Mouse (Mus musculus) hindbrain, embryonic 16.5 days (tissue): ENCODE data around the gene B4galnt1. TPM values are rescaled to one million over a fixed set of nuclear protein-coding genes. Genes with fewer than 3 reads are reported as not detected.

Experiments used
- ATAC-seq: fragments of 200-750 bp; cut with Nextera tagmentation; 2 replicates; pipeline ENCODE4 v1.8.0; 2017; ENCODE audit warnings: moderate TSS enrichment, moderate library complexity
- H3K27ac ChIP-seq: fragments of 300-500 bp; sonication (generic); 2 replicates; pipeline ENCODE4 v1.5.1; 2014; ENCODE audit warnings: low read depth, mild to moderate bottlenecking, control low read depth, low read length, moderate library complexity
- H3K27me3 ChIP-seq: fragments of 300-500 bp; sonication (generic); replicated peaks from 2 replicates; pipeline ENCODE4 v1.6.1; 2014; ENCODE audit warnings: low read length; ENCODE audit not compliant: control insufficient read depth, insufficient read depth
- H3K36me3 ChIP-seq: fragments of 300-500 bp; sonication (generic); 2 replicates; pipeline ENCODE4 v1.6.1; 2014; ENCODE audit warnings: mild to moderate bottlenecking, low read length, moderate library complexity, mixed read lengths; ENCODE audit not compliant: control insufficient read depth, insufficient read depth
- H3K4me1 ChIP-seq: fragments of 300-500 bp; sonication (generic); 2 replicates; pipeline ENCODE4 v1.6.1; 2014; ENCODE audit warnings: low read depth, low read length; ENCODE audit not compliant: control insufficient read depth, insufficient read depth
- H3K4me2 ChIP-seq: fragments of 300-500 bp; sonication (generic); 2 replicates; pipeline ENCODE4 v1.6.1; 2014; ENCODE audit warnings: mild to moderate bottlenecking, low read length, control low read depth, moderate library complexity
- H3K4me3 ChIP-seq: fragments of 300-500 bp; sonication (generic); 2 replicates; pipeline ENCODE4 v1.5.1; 2014; ENCODE audit warnings: mild to moderate bottlenecking, low read length, control low read depth, moderate library complexity
- H3K9ac ChIP-seq: fragments of 300-500 bp; sonication (generic); 2 replicates; pipeline ENCODE4 v1.6.1; 2014; ENCODE audit warnings: low read depth, mild to moderate bottlenecking, control low read depth, low read length, moderate library complexity
- H3K9me3 ChIP-seq: fragments of 300-500 bp; sonication (generic); 2 replicates; pipeline ENCODE4 v1.6.1; 2014; ENCODE audit warnings: mild to moderate bottlenecking, low read length, moderate library complexity; ENCODE audit not compliant: control insufficient read depth
- WGBS: fragments of 180-500 bp; shearing (Covaris S2); extraction: QIAGEN DNeasy Blood & Tissue Kit; methylation state at CpG from one replicate; pipeline ENCODE4 v1.1.7; 2014; 5-methylcytosine and 5-hydroxymethylcytosine counted together
- polyA plus RNA-seq: library from polyadenylated mRNA; unstranded; fragments of >200 nt; fragmentation: Nextera tagmentation; extraction: Ambion mirVana; gene quantifications from 2 replicates; pipeline ENCODE4 v1.2.1, GENCODE M21; 2015

The B4galnt1 gene
- polyA plus RNA-seq, 1 experiment from 2014 or later, result 59.0 TPM

GRCm38 (mm10) chr10:127171631-127172200 lies 6.7 kb downstream of the B4galnt1 start:
- no peaks in the 10 kb centered on the region for H3K36me3 ChIP-seq
- H3K4me1 ChIP-seq, result peaks cover 17% of the 10 kb centered on the region
- peaks cover 19% of the 10 kb centered on the region for H3K27me3 ChIP-seq
- H3K9ac ChIP-seq, result no peak overlapping the region
- H3K27ac ChIP-seq, result no peak overlapping the region
- WGBS, result 90% methylated on average over 15 of the region's 15 CpGs
- H3K4me3 ChIP-seq, result no peak overlapping the region
- no peak overlapping the region for H3K4me2 ChIP-seq
- no peak for ATAC-seq
- H3K9me3 ChIP-seq, result no peaks in the 10 kb centered on the region

- no peak overlapping the region for H3K4me2 ChIP-seq
- no peak for ATAC-seq
- H3K36me3 ChIP-seq, result no peaks in the 10 kb centered on the region
- no peaks in the 10 kb centered on the region for H3K9me3 ChIP-seq
- H3K27me3 ChIP-seq, result peaks cover 25% of the 10 kb centered on the region
- no peak overlapping the region for H3K9ac ChIP-seq
- no peak overlapping the region for H3K27ac ChIP-seq
- WGBS, result 81% methylated on average over 16 of the region's 16 CpGs
- H3K4me1 ChIP-seq, result peaks cover 13% of the 10 kb centered on the region
- H3K4me3 ChIP-seq, result no peak overlapping the region
Observed at GRCm38 (mm10) chr10:127173148-127174065, 8.4 kb downstream of the B4galnt1 start.

GRCm38 (mm10) chr10:127174170-127174569 lies 9.1 kb downstream of the B4galnt1 start:
- Histone ChIP-seq H3K27me3 (peaks cover 29% of the 10 kb centered on the region), H3K27ac (no peak overlapping the region), H3K36me3 (no peaks in the 10 kb centered on the region), H3K4me3 (no peak overlapping the region), H3K9ac (no peak overlapping the region), H3K4me2 (no peak overlapping the region), H3K9me3 (no peaks in the 10 kb centered on the region), H3K4me1 (peaks cover 16% of the 10 kb centered on the region)
- WGBS, result 92% methylated on average over 7 of the region's 7 CpGs
- ATAC-seq, result no peak

- H3K4me2 ChIP-seq, result no peak overlapping the region
- WGBS, result 41% methylated on average over 3 of the region's 3 CpGs
- H3K36me3 ChIP-seq, result no peaks in the 10 kb centered on the region
- ATAC-seq, result no peak
- H3K27ac ChIP-seq, result no peak overlapping the region
- H3K4me3 ChIP-seq, result no peak overlapping the region
- H3K9me3 ChIP-seq, result no peaks in the 10 kb centered on the region
- no peak overlapping the region for H3K9ac ChIP-seq
- peaks cover 41% of the 10 kb centered on the region for H3K27me3 ChIP-seq
- H3K4me1 ChIP-seq, result peaks cover 15% of the 10 kb centered on the region
Observed at GRCm38 (mm10) chr10:127176228-127176627, 11.2 kb downstream of the B4galnt1 start.

- no peak for ATAC-seq
- 7% methylated on average over 7 of the region's 7 CpGs for WGBS
- H3K9ac ChIP-seq, result no peak overlapping the region
- H3K36me3 ChIP-seq, result no peaks in the 10 kb centered on the region
- H3K4me3 ChIP-seq, result no peak overlapping the region
- peaks cover 39% of the 10 kb centered on the region for H3K27me3 ChIP-seq
- peaks cover 15% of the 10 kb centered on the region for H3K4me1 ChIP-seq
- no peaks in the 10 kb centered on the region for H3K9me3 ChIP-seq
- no peak overlapping the region for H3K27ac ChIP-seq
- no peak overlapping the region for H3K4me2 ChIP-seq
Observed at GRCm38 (mm10) chr10:127176756-127177155, 11.7 kb downstream of the B4galnt1 start.

GRCm38 (mm10) chr10:127177235-127177634 lies 12.2 kb downstream of the B4galnt1 start:
- 27% methylated on average over 9 of the region's 9 CpGs for WGBS
- H3K27ac ChIP-seq, result no peak overlapping the region
- H3K27me3 ChIP-seq, result peaks cover 37% of the 10 kb centered on the region

GRCm38 (mm10) chr10:127177719-127178118 lies 12.7 kb downstream of the B4galnt1 start:
- peak overlapping the region; percentile 26; the same call in 1 of the 2 replicates for H3K9ac ChIP-seq
- H3K27me3 ChIP-seq, result peaks cover 37% of the 10 kb centered on the region
- peak overlapping the region; percentile 58 for H3K4me2 ChIP-seq
- H3K36me3 ChIP-seq, result no peaks in the 10 kb centered on the region
- peaks cover 15% of the 10 kb centered on the region for H3K4me1 ChIP-seq
- peak overlapping the region; percentile 32 for H3K4me3 ChIP-seq
- H3K27ac ChIP-seq, result no peak overlapping the region
- no peaks in the 10 kb centered on the region for H3K9me3 ChIP-seq
- 1% methylated on average over 23 of the region's 23 CpGs for WGBS
- ATAC-seq, result peak; percentile 57; the same call in 1 of the 2 replicates

More at GRCm38 (mm10) chr10:127177235-127177634, 12.2 kb downstream of the B4galnt1 start:
- Histone ChIP-seq H3K4me2 (peak overlapping the region; percentile 58), H3K4me3 (no peak overlapping the region; the same call in 1 of the 2 replicates), H3K9ac (no peak overlapping the region), H3K4me1 (peaks cover 15% of the 10 kb centered on the region), H3K9me3 (no peaks in the 10 kb centered on the region), H3K36me3 (no peaks in the 10 kb centered on the region)
- ATAC-seq, result peak; percentile 2; the same call in 1 of the 2 replicates

- H3K9ac ChIP-seq, result peak overlapping the region; percentile 18; the same call in 1 of the 2 replicates
Observed at GRCm38 (mm10) chr10:127178286-127179027, 13.4 kb downstream of the B4galnt1 start.

More at GRCm38 (mm10) chr10:127178286-127179027, 13.4 kb downstream of the B4galnt1 start:
- no peak for ATAC-seq
- Histone ChIP-seq H3K27ac (no peak overlapping the region), H3K4me1 (peaks cover 15% of the 10 kb centered on the region), H3K4me2 (peak overlapping the region; percentile 58), H3K27me3 (peaks cover 37% of the 10 kb centered on the region), H3K9me3 (no peaks in the 10 kb centered on the region), H3K4me3 (peak overlapping the region; percentile 32), H3K36me3 (no peaks in the 10 kb centered on the region)
- 3% methylated on average over 41 of the region's 41 CpGs for WGBS
